Mouse (Mus musculus) MEL (cell line): Measurements from ENCODE around the gene Hs6st3. TPM values are rescaled to one million over a fixed set of nuclear protein-coding genes. Genes with fewer than 3 reads are reported as not detected.

ENCODE experiments used
- DNase-seq: peaks from one replicate; pipeline ENCODE4 v3.0.0; 2011; ENCODE audit warnings: low read depth, low spot score
- H3K27ac ChIP-seq: 2 replicates; pipeline ENCODE4 v1.5.1; 2012; ENCODE audit warnings: low read depth, mild to moderate bottlenecking, control low read depth, low read length, moderate library complexity; ENCODE audit not compliant: control insufficient read depth
- H3K27me3 ChIP-seq, 2 experiments: fragments of 150-350 bp in 1 of 2; sonication (generic) in 1 of 2; 2 replicates each; pipeline ENCODE4 v1.6.1; 2012; ENCODE audit warnings: low read length in 2 of 2, mild to moderate bottlenecking in 2 of 2, improper control_type of control experiment in 1 of 2, moderate library complexity in 1 of 2; ENCODE audit not compliant: insufficient read depth in 2 of 2, control insufficient read depth in 1 of 2
- H3K36me3 ChIP-seq, 2 experiments: 2 replicates each; pipeline ENCODE4 v1.6.1; 2012 to 2014; ENCODE audit warnings: low read length in 2 of 2, improper control_type of control experiment in 1 of 2, inconsistent platforms in 1 of 2, mild to moderate bottlenecking in 1 of 2; ENCODE audit not compliant: insufficient read depth in 2 of 2, control insufficient read depth in 1 of 2
- H3K4me1 ChIP-seq, 2 experiments: fragments of 150-350 bp in 1 of 2; sonication (generic) in 1 of 2; 2 replicates each; pipeline ENCODE4 v1.6.1; 2012; ENCODE audit warnings: low read length in 2 of 2, improper control_type of control experiment in 1 of 2, mild to moderate bottlenecking in 1 of 2; ENCODE audit not compliant: insufficient read depth in 2 of 2, control insufficient read depth in 1 of 2
- H3K4me3 ChIP-seq, 2 experiments: fragments of 150-350 bp in 1 of 2; sonication (generic) in 1 of 2; 2 replicates each; pipeline ENCODE4 v1.5.1; 2012; ENCODE audit warnings: low read depth in 2 of 2, low read length in 2 of 2, mild to moderate bottlenecking in 2 of 2, moderate library complexity in 2 of 2, control low read depth in 1 of 2, improper control_type of control experiment in 1 of 2; ENCODE audit not compliant: control insufficient read depth in 1 of 2, insufficient read depth in 1 of 2
- H3K79me2 ChIP-seq: 2 replicates; pipeline ENCODE4 v1.6.1; 2012; ENCODE audit warnings: mild to moderate bottlenecking, low read length, moderate library complexity; ENCODE audit not compliant: control insufficient read depth, poor library complexity, insufficient read depth
- H3K9ac ChIP-seq: 2 replicates; pipeline ENCODE4 v1.6.1; 2012; ENCODE audit warnings: low read depth, mild to moderate bottlenecking, control low read depth, low read length, moderate library complexity; ENCODE audit not compliant: control insufficient read depth, poor library complexity, severe bottlenecking
- H3K9me3 ChIP-seq: fragments of 150-350 bp; sonication (generic); replicated peaks from 2 replicates; pipeline ENCODE4 v1.6.1; 2012; ENCODE audit warnings: mild to moderate bottlenecking, low read length, improper control_type of control experiment, moderate library complexity; ENCODE audit not compliant: insufficient read depth
- CHD1 ChIP-seq: IDR thresholded peaks from 2 replicates; pipeline ENCODE4 v1.6.1; 2012; ENCODE audit warnings: low read depth, mild to moderate bottlenecking, inconsistent platforms, low read length, improper control_type of control experiment
- CHD2 ChIP-seq: IDR thresholded peaks from 2 replicates; pipeline ENCODE4 v1.6.1; 2011; ENCODE audit warnings: low read length, improper control_type of control experiment
- CTCF ChIP-seq, 3 experiments: IDR thresholded peaks in 2 of 3; conservative IDR thresholded peaks in 1 of 3; 2 replicates each; pipeline ENCODE4 v1.5.1; 2011 to 2012; ENCODE audit warnings: low read length in 3 of 3, low read depth in 2 of 3, mild to moderate bottlenecking in 2 of 3, improper control_type of control experiment in 1 of 3, inconsistent platforms in 1 of 3, mixed read lengths in 1 of 3, moderate library complexity in 1 of 3; ENCODE audit not compliant: control insufficient read depth in 1 of 3, insufficient read depth in 1 of 3, poor library complexity in 1 of 3, severe bottlenecking in 1 of 3
- ELF1 ChIP-seq: IDR thresholded peaks from 2 replicates; pipeline ENCODE4 v1.6.1; 2014; ENCODE audit warnings: low read depth, mild to moderate bottlenecking, inconsistent platforms, low read length, improper control_type of control experiment, moderate library complexity
- EP300 ChIP-seq, 2 experiments: IDR thresholded peaks; 2 replicates each; pipeline ENCODE4 v1.6.1; 2011; ENCODE audit warnings: improper control_type of control experiment in 2 of 2, low read length in 2 of 2, low read depth in 1 of 2, mild to moderate bottlenecking in 1 of 2
- ETS1 ChIP-seq: IDR thresholded peaks from 2 replicates; pipeline ENCODE4 v1.6.1; 2012; ENCODE audit warnings: low read depth, mild to moderate bottlenecking, inconsistent platforms, low read length, improper control_type of control experiment, moderate library complexity
- JUND ChIP-seq: IDR thresholded peaks from 2 replicates; pipeline ENCODE4 v1.6.1; 2011; ENCODE audit warnings: low read depth, mild to moderate bottlenecking, improper control_type of control experiment, low read length
- KAT2A ChIP-seq: conservative IDR thresholded peaks from 2 replicates; pipeline ENCODE4 v1.6.1; 2012; ENCODE audit warnings: low read depth, low read length, improper control_type of control experiment, inconsistent platforms
- MAFK ChIP-seq: IDR thresholded peaks from 2 replicates; pipeline ENCODE4 v1.6.1; 2011; ENCODE audit warnings: low read depth, mild to moderate bottlenecking, low read length, improper control_type of control experiment, borderline replicate concordance
- MAX ChIP-seq: IDR thresholded peaks from 2 replicates; pipeline ENCODE4 v1.6.1; 2011; ENCODE audit warnings: low read length, improper control_type of control experiment
- MAZ ChIP-seq: IDR thresholded peaks from 2 replicates; pipeline ENCODE4 v1.6.1; 2012; ENCODE audit warnings: low read depth, mild to moderate bottlenecking, inconsistent platforms, low read length, improper control_type of control experiment
- MXI1 ChIP-seq: IDR thresholded peaks from 2 replicates; pipeline ENCODE4 v1.6.1; 2011; ENCODE audit warnings: mild to moderate bottlenecking, low read depth, low read length, improper control_type of control experiment
- NELFE ChIP-seq: IDR thresholded peaks from 2 replicates; pipeline ENCODE4 v1.6.1; 2011; ENCODE audit warnings: low read depth, low read length, improper control_type of control experiment
- NRF1 ChIP-seq: IDR thresholded peaks from 2 replicates; pipeline ENCODE4 v1.6.1; 2014; ENCODE audit warnings: low read depth, mild to moderate bottlenecking, inconsistent platforms, low read length, improper control_type of control experiment, moderate library complexity; ENCODE audit not compliant: poor library complexity, insufficient read depth, severe bottlenecking
- POLR2AphosphoS2 ChIP-seq: IDR thresholded peaks from 2 replicates; pipeline ENCODE4 v1.6.1; 2011; ENCODE audit warnings: low read length, improper control_type of control experiment
- POLR2AphosphoS5 ChIP-seq: IDR thresholded peaks from 2 replicates; pipeline ENCODE4 v1.6.1; 2012; ENCODE audit warnings: low read depth, borderline replicate concordance, mild to moderate bottlenecking, inconsistent platforms, low read length, moderate library complexity, mixed read lengths
- RCOR1 ChIP-seq: IDR thresholded peaks from 2 replicates; pipeline ENCODE4 v1.6.1; 2012; ENCODE audit warnings: low read depth, mild to moderate bottlenecking, inconsistent platforms, low read length, improper control_type of control experiment
- SIN3A ChIP-seq: IDR thresholded peaks from 2 replicates; pipeline ENCODE4 v1.6.1; 2012; ENCODE audit warnings: low read length, improper control_type of control experiment, inconsistent platforms
- TAL1 ChIP-seq: IDR thresholded peaks from 2 replicates; pipeline ENCODE4 v1.6.1; 2012; ENCODE audit warnings: mild to moderate bottlenecking, inconsistent platforms, low read length, moderate library complexity, mixed read lengths
- TBP ChIP-seq: IDR thresholded peaks from 2 replicates; pipeline ENCODE4 v1.8.0; 2011; ENCODE audit warnings: low read depth, low read length, improper control_type of control experiment
- USF2 ChIP-seq, 2 experiments: IDR thresholded peaks; 2 replicates each; pipeline ENCODE4 v1.6.1; 2011 to 2012; ENCODE audit warnings: improper control_type of control experiment in 2 of 2, low read length in 2 of 2, borderline replicate concordance in 1 of 2, inconsistent platforms in 1 of 2, low read depth in 1 of 2, mild to moderate bottlenecking in 1 of 2; ENCODE audit not compliant: insufficient read depth in 1 of 2
- ZC3H11A ChIP-seq: IDR thresholded peaks from 2 replicates; pipeline ENCODE4 v1.6.1; 2012; ENCODE audit warnings: low read depth, mild to moderate bottlenecking, inconsistent platforms, low read length, improper control_type of control experiment
- ZKSCAN1 ChIP-seq: IDR thresholded peaks from 2 replicates; pipeline ENCODE4 v1.6.1; 2012; ENCODE audit warnings: low read depth, mild to moderate bottlenecking, inconsistent platforms, low read length, improper control_type of control experiment, moderate library complexity
- ZMIZ1 ChIP-seq: IDR thresholded peaks from 2 replicates; pipeline ENCODE4 v1.6.1; 2012; ENCODE audit warnings: low read depth, mild to moderate bottlenecking, inconsistent platforms, low read length, improper control_type of control experiment, moderate library complexity
- ZNF384 ChIP-seq: IDR thresholded peaks from 2 replicates; pipeline ENCODE4 v1.6.1; 2012; ENCODE audit warnings: low read depth, mild to moderate bottlenecking, inconsistent platforms, low read length, improper control_type of control experiment
- polyA plus RNA-seq, 2 experiments: library from polyadenylated mRNA; stranded (reverse) in 1 of 2; unstranded in 1 of 2; fragments of >175 nt in 1 of 2; fragments of >200 nt in 1 of 2; gene quantifications; 2 replicates each; pipeline versions ENCODE4 v1.2.1 to v1.2.4; 2012; ENCODE audit warnings: low replicate concordance in 2 of 2, low read depth in 1 of 2; ENCODE audit not compliant: insufficient read length in 2 of 2, insufficient read depth in 1 of 2, missing spikeins in 1 of 2
- total RNA-seq: library from RNA; depleted of rRNA; stranded (reverse); fragments of 300-350 nt; gene quantifications from 2 replicates; pipeline ENCODE4 v1.2.3, GENCODE M21; 2012

Gene Hs6st3
- total and polyA plus RNA-seq, 3 experiments: not detected

GRCm38 (mm10) chr14:119153088-119153487 is 14.9 kb downstream of the Hs6st3 start:
- Histone ChIP-seq H3K36me3 (no peaks in the 10 kb centered on the region), H3K9me3 (no peaks in the 10 kb centered on the region)
- no peak for TF ChIP-seq CHD2
- no peak for TF ChIP-seq ELF1
- TF ChIP-seq ZKSCAN1: no peak
- no peak for TF ChIP-seq MXI1
- no peak for TF ChIP-seq ZMIZ1
- TF ChIP-seq JUND: no peak
- TF ChIP-seq USF2 (IDR thresholded peaks at IDR 0.05; ENCODE audit: borderline replicate concordance in 1 of 2, insufficient read depth in 1 of 2, low read depth in 1 of 2, low read length in 2 of 2): no peak
- TF ChIP-seq ZNF384: no peak
- TF ChIP-seq, all 39 proteins: peak for 0
- Histone ChIP-seq H3K27me3 (no peaks in the 10 kb centered on the region), H3K4me3 (no peak overlapping the region), H3K27ac (no peak overlapping the region), H3K9ac (no peak overlapping the region), H3K4me1 (no peaks in the 10 kb centered on the region), H3K79me2 (no peaks in the 10 kb centered on the region)
- no peak for DNase-seq

- Histone ChIP-seq H3K4me3 (no peak overlapping the region), H3K9me3 (no peaks in the 10 kb centered on the region), H3K9ac (no peak overlapping the region), H3K79me2 (no peaks in the 10 kb centered on the region), H3K36me3 (no peaks in the 10 kb centered on the region), H3K27me3 (no peaks in the 10 kb centered on the region), H3K4me1 (no peaks in the 10 kb centered on the region), H3K27ac (no peak overlapping the region)
- DNase-seq: no peak
- TF ChIP-seq NELFE (no peak), ZMIZ1 (no peak), RCOR1 (no peak), MXI1 (no peak), EP300 (IDR thresholded peaks at IDR 0.05; ENCODE audit: low read depth in 1 of 2, low read length in 2 of 2) (no peak)
Measured at GRCm38 (mm10) chr14:119193905-119194304, 55.8 kb downstream of the Hs6st3 start.

GRCm38 (mm10) chr14:119203508-119203907 is 65.4 kb downstream of the Hs6st3 start:
- Histone ChIP-seq H3K4me1 (no peaks in the 10 kb centered on the region), H3K27ac (no peak overlapping the region), H3K4me3 (no peak overlapping the region), H3K27me3 (no peaks in the 10 kb centered on the region), H3K36me3 (no peaks in the 10 kb centered on the region), H3K9ac (no peak overlapping the region), H3K9me3 (no peaks in the 10 kb centered on the region), H3K79me2 (no peaks in the 10 kb centered on the region)
- TF ChIP-seq ELF1 (no peak), TAL1 (no peak), POLR2AphosphoS5 (no peak), KAT2A (no peak), ZMIZ1 (no peak), ZC3H11A (no peak), TBP (no peak), NRF1 (no peak), MAX (no peak), SIN3A (no peak), EP300 (IDR thresholded peaks at IDR 0.05; ENCODE audit: low read depth in 1 of 2, low read length in 2 of 2) (no peak), RCOR1 (no peak), MAZ (no peak), POLR2AphosphoS2 (no peak), CHD1 (no peak), ZKSCAN1 (no peak), CTCF (IDR thresholded peaks at IDR 0.05 in 2 of 3, conservative IDR thresholded peaks at IDR 0.05 in 1 of 3; ENCODE audit: control insufficient read depth in 1 of 3, insufficient read depth in 1 of 3, low read depth in 2 of 3, low read length in 3 of 3, poor library complexity in 1 of 3, severe bottlenecking in 1 of 3) (no peak), ETS1 (no peak), MAFK (no peak)
- TF ChIP-seq, all 39 proteins: peak for 0
- DNase-seq: no peak
